ENCODE assay signal across 23 mouse cellular contexts in the genomic region with DNA sequence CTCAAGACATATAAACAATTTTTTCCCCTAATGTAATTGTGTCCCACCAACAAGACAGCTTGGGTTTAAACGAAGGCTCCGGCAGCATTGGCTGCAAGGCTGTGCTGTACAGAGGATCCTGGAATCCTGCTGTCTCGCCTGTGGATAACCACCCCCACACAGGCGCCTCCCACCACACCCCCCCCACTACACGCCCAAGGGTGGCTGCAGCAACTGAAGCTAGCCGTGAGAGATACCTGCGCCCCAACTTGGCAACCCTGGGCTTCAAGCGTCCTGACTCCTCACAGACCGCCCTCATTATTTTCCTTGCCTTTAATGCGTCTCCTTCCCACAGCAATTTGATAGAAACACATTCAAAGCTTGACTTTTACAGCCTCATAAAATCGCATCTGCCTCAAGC.
A peak's percentile ranks its signal among the peaks of the same experiment; 100 is the strongest.
DNase-seq lines count a peak whose midpoint lies in the region; ATAC-seq and TF ChIP-seq lines count a peak whose summit lies in the region.
"Had no signal": no experiment of that assay in that cellular context is flagged by ENCODE, and none has a peak within 500 bp of the region (broad histone marks: within the 10 kb centered on the region; RNA-seq: fewer than 3 reads in every experiment).

No protein-coding gene starts in this region.

- H3K4me2 ChIP-seq in intestine, embryonic 15.5 days (replicated peaks): no peak overlapping the region
- H3K4me2 ChIP-seq in intestine, postnatal 0 days (replicated peaks; ENCODE audit: low read depth): no peak overlapping the region
- no peak overlapping the region for H3K4me2 ChIP-seq in limb, embryonic 14.5 days (replicated peaks; ENCODE audit: low read depth, low read length, severe bottlenecking)
- H3K4me2 ChIP-seq in stomach, embryonic 15.5 days: no peak overlapping the region
- H3K4me2 ChIP-seq: embryonic facial prominence, embryonic 12.5 days; forebrain, embryonic 12.5 days; heart, embryonic 11.5 days; lung, embryonic 14.5 days; midbrain, embryonic 13.5 days had no signal

- no peaks in the 10 kb centered on the region for H3K4me1 ChIP-seq in intestine, embryonic 15.5 days (replicated peaks)
- no peaks in the 10 kb centered on the region for H3K4me1 ChIP-seq in intestine, postnatal 0 days (replicated peaks; ENCODE audit: control insufficient read depth, insufficient read depth, low read length)
- H3K4me1 ChIP-seq in limb, embryonic 14.5 days (ENCODE audit: control insufficient read depth, insufficient read depth, low read length): peaks cover 8% of the 10 kb centered on the region; the same call in 1 of the 2 replicates
- H3K4me1 ChIP-seq in stomach, embryonic 15.5 days: no peaks in the 10 kb centered on the region
- H3K4me1 ChIP-seq: forebrain, embryonic 12.5 days had no signal

- H3K9ac ChIP-seq in intestine, embryonic 15.5 days: no peak overlapping the region
- H3K9ac ChIP-seq in intestine, postnatal 0 days (ENCODE audit: low read depth, low read length): no peak overlapping the region
- no peak overlapping the region for H3K9ac ChIP-seq in limb, embryonic 14.5 days (ENCODE audit: low read depth, low read length, severe bottlenecking)
- no peak overlapping the region for H3K9ac ChIP-seq in stomach, embryonic 15.5 days
- H3K9ac ChIP-seq: embryonic facial prominence, embryonic 12.5 days; forebrain, embryonic 12.5 days; liver, embryonic 14.5 days; lung, embryonic 14.5 days; midbrain, embryonic 13.5 days had no signal

- ATAC-seq in intestine, embryonic 15.5 days: no peak
- ATAC-seq in intestine, postnatal 0 days: no peak
- peak; percentile 79 for ATAC-seq in limb, embryonic 14.5 days (ENCODE audit: low FRiP score, low read depth)
- no peak for ATAC-seq in stomach, embryonic 15.5 days (ENCODE audit: insufficient read depth, low FRiP score, low read depth)
- ATAC-seq: hindbrain, postnatal 0 days; midbrain, embryonic 13.5 days had no signal

- H3K9me3 ChIP-seq in intestine, embryonic 15.5 days: no peaks in the 10 kb centered on the region
- H3K9me3 ChIP-seq in intestine, postnatal 0 days (ENCODE audit: control insufficient read depth): no peaks in the 10 kb centered on the region
- H3K9me3 ChIP-seq in limb, embryonic 14.5 days (ENCODE audit: control insufficient read depth, low read length): no peaks in the 10 kb centered on the region
- no peaks in the 10 kb centered on the region for H3K9me3 ChIP-seq in stomach, embryonic 15.5 days
- H3K9me3 ChIP-seq: forebrain, embryonic 12.5 days had no signal

- DNase-seq in kidney, postnatal 4 days: peak; percentile 43 to 62
- no peak for DNase-seq in kidney, postnatal 25 days
- peak; percentile 58 for DNase-seq in limb, embryonic 14.5 days (ENCODE audit: low spot score)
- no peak for DNase-seq in retina, postnatal 1 day
- DNase-seq in right cerebral cortex, postnatal 36 days (ENCODE audit: low spot score in 2 of 2): no peak
- DNase-seq: adrenal gland, adult 8-10 months; cerebellum, adult 11-12 months; cerebellum, postnatal 14 days; layer of hippocampus, adult 9-11 months; lung, embryonic 14.5 days; lung, postnatal 36 days; right cerebral cortex, adult 18-20 months had no signal

- no peak for TF ChIP-seq POLR2A in limb, embryonic 14.5 days (IDR thresholded peaks at IDR 0.05; ENCODE audit: borderline replicate concordance, extremely low read depth, insufficient read depth, insufficient read length)

- H3K4me3 ChIP-seq in intestine, embryonic 15.5 days (replicated peaks): no peak overlapping the region
- no peak overlapping the region for H3K4me3 ChIP-seq in intestine, postnatal 0 days (ENCODE audit: low read depth, low read length)
- H3K4me3 ChIP-seq in limb, embryonic 14.5 days (replicated peaks; ENCODE audit: low read length): no peak overlapping the region
- no peak overlapping the region for H3K4me3 ChIP-seq in stomach, embryonic 15.5 days (replicated peaks)
- H3K4me3 ChIP-seq: embryonic facial prominence, embryonic 12.5 days; forebrain, embryonic 12.5 days; left cerebral cortex, adult 2 months; megakaryocyte, embryonic 14.5 days; midbrain, embryonic 13.5 days had no signal

- no peaks in the 10 kb centered on the region for H3K27me3 ChIP-seq in intestine, embryonic 15.5 days (replicated peaks)
- no peaks in the 10 kb centered on the region for H3K27me3 ChIP-seq in intestine, postnatal 0 days (replicated peaks; ENCODE audit: control insufficient read depth, insufficient read depth, low read length)
- no peaks in the 10 kb centered on the region for H3K27me3 ChIP-seq in limb, embryonic 14.5 days (ENCODE audit: control insufficient read depth, insufficient read depth, low read length)
- H3K27me3 ChIP-seq in stomach, embryonic 15.5 days (replicated peaks): no peaks in the 10 kb centered on the region
- H3K27me3 ChIP-seq: embryonic facial prominence, embryonic 12.5 days; midbrain, embryonic 13.5 days had no signal

- 73% methylated on average over 11 of the region's 11 CpGs for WGBS in intestine, embryonic 15.5 days
- 75% methylated on average over 11 of the region's 11 CpGs for WGBS in intestine, postnatal 0 days
- 40% methylated on average over 11 of the region's 11 CpGs for WGBS in limb, embryonic 14.5 days
- WGBS in stomach, embryonic 15.5 days: 79% methylated on average over 11 of the region's 11 CpGs

- TF ChIP-seq CTCF in intestine, postnatal 0 days (IDR thresholded peaks at IDR 0.05; ENCODE audit: low read depth): no peak

- H3K27ac ChIP-seq in intestine, embryonic 15.5 days: peak overlapping the region; percentile 33; the same call in 1 of the 2 replicates
- no peak overlapping the region for H3K27ac ChIP-seq in intestine, postnatal 0 days (ENCODE audit: low read depth, low read length)
- H3K27ac ChIP-seq in limb, embryonic 14.5 days (replicated peaks; ENCODE audit: low read depth, low read length): no peak overlapping the region
- H3K27ac ChIP-seq in stomach, embryonic 15.5 days: peak overlapping the region; percentile 18; the same call in 1 of the 2 replicates
- H3K27ac ChIP-seq: embryonic facial prominence, embryonic 12.5 days; forebrain, embryonic 12.5 days; hindbrain, postnatal 0 days; left cerebral cortex, adult 2 months; liver, embryonic 14.5 days; midbrain, embryonic 13.5 days had no signal

- no peaks in the 10 kb centered on the region for H3K36me3 ChIP-seq in intestine, embryonic 15.5 days
- no peaks in the 10 kb centered on the region for H3K36me3 ChIP-seq in intestine, postnatal 0 days (ENCODE audit: control insufficient read depth, insufficient read depth)
- H3K36me3 ChIP-seq in limb, embryonic 14.5 days (ENCODE audit: control insufficient read depth, insufficient read depth, low read length): no peaks in the 10 kb centered on the region
- H3K36me3 ChIP-seq in stomach, embryonic 15.5 days: no peaks in the 10 kb centered on the region
- H3K36me3 ChIP-seq: embryonic facial prominence, embryonic 12.5 days; forebrain, embryonic 12.5 days; midbrain, embryonic 13.5 days had no signal

Comparison
In these comparisons a context has a peak if more than half of its experiments do, and no peak if none do; other contexts are left out.
1. H3K27ac ChIP-seq: peak in intestine, embryonic 15.5 days (single experiment) and stomach, embryonic 15.5 days (single experiment); none in intestine, postnatal 0 days (single experiment) and limb, embryonic 14.5 days (single experiment).
2. DNase-seq: peak in kidney, postnatal 4 days (2 of 2) and limb, embryonic 14.5 days (single experiment); none in kidney, postnatal 25 days (0 of 2), retina, postnatal 1 day (single experiment) and right cerebral cortex, postnatal 36 days (0 of 2).